Mouse (Mus musculus) testis, adult 2 months (tissue): ENCODE measurements around the gene Hsd11b1. TPM values are rescaled to one million over a fixed set of nuclear protein-coding genes. Genes with fewer than 3 reads are reported as not detected.
"Not testable (repeated sequence)": the region's sequence is repeated elsewhere in the genome, so short reads cannot be mapped to it uniquely, and the experiment has no call there.

Experiments
- H3K27ac ChIP-seq: fragments of 200-500 bp; 2 replicates; pipeline ENCODE4 v1.5.1; 2012; ENCODE audit warnings: low read depth, low read length; ENCODE audit not compliant: control insufficient read depth, insufficient read depth
- H3K27me3 ChIP-seq: fragments of 200-500 bp; 2 replicates; pipeline ENCODE4 v1.6.1; 2012; ENCODE audit warnings: mild to moderate bottlenecking, low read length, moderate library complexity; ENCODE audit not compliant: control insufficient read depth, insufficient read depth
- H3K36me3 ChIP-seq: fragments of 200-500 bp; 2 replicates; pipeline ENCODE4 v1.6.1; 2012; ENCODE audit warnings: mild to moderate bottlenecking, low read length; ENCODE audit not compliant: control insufficient read depth, insufficient read depth
- H3K4me1 ChIP-seq: fragments of 200-500 bp; 2 replicates; pipeline ENCODE4 v1.6.1; 2012; ENCODE audit warnings: low read length; ENCODE audit not compliant: control insufficient read depth, insufficient read depth
- H3K4me3 ChIP-seq: fragments of 200-500 bp; 2 replicates; pipeline ENCODE4 v1.5.1; 2012; ENCODE audit warnings: low read depth, mild to moderate bottlenecking, low read length, moderate library complexity, mixed read lengths; ENCODE audit not compliant: control insufficient read depth
- CTCF ChIP-seq: fragments of 200-500 bp; IDR thresholded peaks from 2 replicates; pipeline ENCODE4 v1.5.1; 2012; ENCODE audit warnings: low read depth, mild to moderate bottlenecking, inconsistent platforms, low read length, moderate library complexity; ENCODE audit not compliant: control insufficient read depth, insufficient read depth, insufficient replicate concordance
- POLR2A ChIP-seq: fragments of 200-500 bp; IDR thresholded peaks from 2 replicates; pipeline ENCODE4 v1.6.1; 2012; ENCODE audit warnings: low read depth, mild to moderate bottlenecking, inconsistent platforms, low read length, moderate library complexity; ENCODE audit not compliant: control insufficient read depth
- polyA plus RNA-seq: library from polyadenylated mRNA; depleted of rRNA; stranded (reverse); fragments of >200 nt; gene quantifications from 2 replicates; pipeline ENCODE4 v1.2.3, GENCODE M21; 2012

Hsd11b1 gene
- polyA plus RNA-seq, 1 experiment: 0.67 TPM

GRCm38 (mm10) chr1:193289914-193290313 lies 26.0 kb upstream of the Hsd11b1 start:
- H3K27ac ChIP-seq: no peak overlapping the region
- no peak for TF ChIP-seq POLR2A
- TF ChIP-seq CTCF: no peak
- peak overlapping the region; percentile 18 for H3K4me3 ChIP-seq

GRCm38 (mm10) chr1:193289076-193289475 lies 25.2 kb upstream of the Hsd11b1 start:
- Histone ChIP-seq H3K36me3 (no peaks in the 10 kb centered on the region), H3K4me1 (no peaks in the 10 kb centered on the region), H3K4me3 (no peak overlapping the region), H3K27me3 (no peaks in the 10 kb centered on the region), H3K27ac (no peak overlapping the region)
- TF ChIP-seq POLR2A: no peak
- no peak for TF ChIP-seq CTCF

More at GRCm38 (mm10) chr1:193289914-193290313, 26.0 kb upstream of the Hsd11b1 start:
- Histone ChIP-seq H3K36me3 (no peaks in the 10 kb centered on the region), H3K27me3 (no peaks in the 10 kb centered on the region), H3K4me1 (no peaks in the 10 kb centered on the region)

DNA sequence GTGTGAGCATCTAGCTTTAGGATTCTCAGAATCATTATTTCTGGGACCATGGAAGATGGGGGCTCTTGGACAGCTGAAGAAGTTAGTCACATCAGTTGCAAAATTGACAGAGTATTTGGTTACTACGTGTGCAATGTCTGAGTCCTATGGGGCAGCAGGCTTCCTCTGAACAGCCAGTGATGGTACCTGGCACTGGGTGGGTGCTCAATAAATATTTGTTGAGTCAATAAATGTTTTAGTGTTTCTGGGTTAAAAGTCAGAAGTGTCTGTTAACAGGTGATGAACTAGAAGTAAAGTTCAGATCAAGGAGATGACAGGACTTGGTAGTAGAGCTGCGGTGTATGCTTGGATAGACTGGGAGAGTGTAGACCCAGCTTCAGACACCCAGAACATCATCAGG lies 23.7 kb upstream of the Hsd11b1 start:
- Histone ChIP-seq H3K27ac (no peak overlapping the region), H3K4me1 (no peaks in the 10 kb centered on the region), H3K4me3 (no peak overlapping the region), H3K27me3 (no peaks in the 10 kb centered on the region), H3K36me3 (no peaks in the 10 kb centered on the region)
- TF ChIP-seq POLR2A (no peak), CTCF (no peak)

DNA sequence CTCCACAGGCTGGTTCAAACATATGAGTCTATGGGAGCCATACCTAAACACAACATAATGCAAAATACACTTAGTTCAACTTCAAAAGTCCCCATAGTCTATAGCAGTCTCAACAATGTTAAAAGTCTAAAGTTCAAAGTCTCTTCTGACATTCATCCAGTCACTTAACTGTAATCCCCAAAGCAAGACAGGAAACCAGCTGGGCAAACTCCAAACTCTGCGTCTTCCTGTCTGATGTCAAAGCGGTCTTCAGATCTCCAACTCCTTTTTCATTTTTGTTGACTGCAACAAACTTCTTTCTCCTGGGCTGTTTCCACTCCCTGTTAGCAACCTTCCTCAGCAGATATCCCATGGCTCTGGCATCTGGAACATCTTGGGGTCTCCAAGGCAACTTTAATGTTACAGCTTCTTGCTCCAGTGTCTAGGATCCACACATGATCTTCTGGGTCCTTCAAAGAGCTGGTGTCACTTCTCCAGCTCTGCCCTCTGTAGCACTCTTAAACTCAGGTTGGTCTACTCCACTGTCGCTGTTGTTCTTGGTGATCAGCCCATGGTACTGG lies 22.0 kb upstream of the Hsd11b1 start:
- not testable (repeated sequence) for H3K4me3 ChIP-seq, H3K27ac ChIP-seq, H3K4me1 ChIP-seq, H3K27me3 ChIP-seq, H3K36me3 ChIP-seq

DNA sequence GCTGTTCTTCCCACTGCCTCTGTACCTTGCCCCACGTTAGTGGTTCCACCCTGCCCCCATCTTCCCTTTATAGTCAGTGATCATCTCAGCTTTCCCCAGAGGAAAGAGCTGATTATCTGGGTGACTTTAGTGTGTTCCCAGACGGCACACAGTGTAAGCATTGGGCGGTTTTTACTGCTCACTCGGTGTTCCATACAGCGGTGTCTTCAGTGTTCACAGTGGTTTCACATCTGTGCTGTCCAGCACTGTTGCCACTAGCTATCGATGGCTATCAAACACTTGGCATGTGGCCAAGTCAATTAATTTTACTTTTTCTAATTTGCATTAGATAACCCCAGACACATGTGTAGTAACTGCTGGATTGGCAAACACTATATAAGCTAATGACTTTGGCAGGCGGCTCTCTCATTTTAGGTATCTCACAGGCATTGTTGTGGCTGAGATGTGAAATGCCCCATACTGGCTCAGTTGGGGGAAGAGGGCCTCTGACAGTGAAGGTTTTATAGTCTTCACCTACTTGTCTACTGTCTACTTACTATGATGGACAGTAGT lies 20.4 kb upstream of the Hsd11b1 start:
- H3K36me3 ChIP-seq: no peaks in the 10 kb centered on the region
- no peaks in the 10 kb centered on the region for H3K4me1 ChIP-seq
- no peak overlapping the region for H3K4me3 ChIP-seq
- TF ChIP-seq CTCF (no peak), POLR2A (no peak)
- H3K27me3 ChIP-seq: no peaks in the 10 kb centered on the region
- no peak overlapping the region for H3K27ac ChIP-seq

GRCm38 (mm10) chr1:193281344-193281743 lies 17.5 kb upstream of the Hsd11b1 start:
- Histone ChIP-seq H3K27me3 (no peaks in the 10 kb centered on the region), H3K36me3 (no peaks in the 10 kb centered on the region), H3K4me3 (no peak overlapping the region), H3K27ac (no peak overlapping the region), H3K4me1 (no peaks in the 10 kb centered on the region)
- no peak for TF ChIP-seq CTCF
- TF ChIP-seq POLR2A: no peak

DNA sequence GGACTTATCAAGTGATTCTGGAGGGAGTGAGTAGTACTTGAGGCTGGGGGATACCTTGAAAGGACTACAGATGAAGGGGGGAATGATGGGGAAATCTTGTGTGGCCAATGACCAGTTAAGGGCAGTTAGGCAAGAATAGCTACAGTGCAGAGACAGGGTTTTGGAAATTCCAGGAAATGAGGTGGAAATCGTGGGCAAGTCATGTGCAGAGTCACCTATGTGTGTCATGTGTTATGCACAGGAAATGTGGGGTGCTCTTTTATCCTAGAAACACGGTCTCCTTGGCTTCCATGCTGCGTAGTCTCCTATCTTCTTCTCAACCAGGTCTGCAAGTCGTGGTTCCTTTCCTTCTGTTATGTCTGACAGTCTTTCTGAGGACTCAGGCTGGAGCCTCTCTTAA lies 15.6 kb upstream of the Hsd11b1 start:
- no peak overlapping the region for H3K4me3 ChIP-seq
- no peaks in the 10 kb centered on the region for H3K36me3 ChIP-seq
- no peak overlapping the region for H3K27ac ChIP-seq
- no peaks in the 10 kb centered on the region for H3K4me1 ChIP-seq
- TF ChIP-seq CTCF (no peak), POLR2A (no peak)
- H3K27me3 ChIP-seq: no peaks in the 10 kb centered on the region

- TF ChIP-seq CTCF (no peak), POLR2A (no peak)
- no peaks in the 10 kb centered on the region for H3K36me3 ChIP-seq
Observed at GRCm38 (mm10) chr1:193278414-193279045, 14.7 kb upstream of the Hsd11b1 start.

More at GRCm38 (mm10) chr1:193278414-193279045, 14.7 kb upstream of the Hsd11b1 start:
- no peak overlapping the region for H3K4me3 ChIP-seq
- no peak overlapping the region for H3K27ac ChIP-seq
- H3K4me1 ChIP-seq: no peaks in the 10 kb centered on the region
- no peaks in the 10 kb centered on the region for H3K27me3 ChIP-seq
